Mouse (Mus musculus) B cell, adult 2 months (primary cell): ENCODE measurements around the gene Gm8108.
"Not testable (repeated sequence)": the region's sequence is repeated elsewhere in the genome, so short reads cannot be mapped to it uniquely, and the experiment has no call there.

Experiments used
- DNase-seq, 2 experiments: peaks; one replicate each; pipeline ENCODE4 v3.0.0; 2022

The Gm8108 gene

DNA sequence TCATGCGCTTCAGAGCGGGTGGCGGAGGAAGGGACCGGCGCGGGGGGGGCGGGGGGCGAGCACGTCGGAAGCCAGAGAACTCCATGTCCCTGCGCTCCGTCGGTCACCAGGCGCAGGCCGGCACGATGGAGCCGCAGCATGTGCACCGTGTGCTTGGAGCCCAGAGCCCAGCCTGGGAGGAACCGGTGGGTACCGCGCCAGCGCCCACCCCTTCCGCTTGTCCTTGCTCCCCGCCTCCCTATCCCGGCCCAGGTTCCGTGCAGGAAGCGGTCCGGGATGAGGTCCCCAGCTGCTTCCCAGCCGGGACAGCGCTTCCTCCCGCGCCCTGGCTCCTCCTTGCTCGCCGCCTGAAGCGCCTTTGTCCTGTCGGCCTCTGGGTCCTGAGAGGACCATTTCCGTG is at the start of gene Gm8108:
Gene Gm8108, plus strand, starts transcription at position 101 of the 400 bp plus-strand sequence.
- DNase-seq = not testable (repeated sequence)

DNA sequence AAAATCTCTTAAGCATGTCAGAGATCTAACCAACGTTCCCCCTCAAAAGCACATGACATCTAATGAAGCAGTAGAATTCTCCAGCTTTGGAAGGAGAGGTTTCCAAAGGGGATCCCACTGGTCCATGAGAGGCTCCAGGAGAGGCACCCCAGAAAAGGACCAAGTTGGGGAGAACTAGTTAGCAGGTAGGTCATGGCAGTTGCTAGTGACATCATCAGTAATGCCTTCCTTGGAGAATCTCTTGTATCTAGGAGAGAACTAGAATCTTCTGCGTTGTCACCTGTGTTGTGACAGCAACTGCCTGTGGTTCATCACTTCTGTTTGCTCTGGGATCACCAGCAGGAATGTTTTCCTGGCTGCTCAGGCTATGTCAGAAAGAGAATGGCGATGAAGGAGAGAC is 26.5 kb upstream of the Gm8108 start, which contains the start of gene Gm3115:
Gene Gm3115, plus strand, starts transcription at position 301 of the 400 bp plus-strand sequence.
- not testable (repeated sequence) for DNase-seq

DNA sequence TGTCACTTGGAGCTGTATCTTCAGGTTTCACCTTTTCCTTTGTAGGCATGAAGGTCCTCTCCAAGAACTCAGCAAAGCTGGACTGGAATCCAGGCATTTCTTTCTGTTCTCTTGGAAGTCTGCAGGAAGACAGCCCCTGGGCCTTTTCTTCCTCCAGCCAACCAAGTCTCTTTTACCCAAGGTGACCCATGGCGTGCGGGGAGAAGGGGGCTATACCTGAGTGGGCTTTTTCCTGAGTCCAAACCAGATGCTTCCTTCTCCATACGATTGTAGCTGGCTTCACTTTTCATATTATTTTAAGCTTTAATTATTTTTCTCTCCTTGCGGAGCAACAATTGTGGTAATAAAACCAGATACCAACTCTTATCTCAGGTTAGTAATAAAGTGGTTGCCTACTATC is 31.3 kb downstream of the Gm8108 start:
- not testable (repeated sequence) for DNase-seq

DNA sequence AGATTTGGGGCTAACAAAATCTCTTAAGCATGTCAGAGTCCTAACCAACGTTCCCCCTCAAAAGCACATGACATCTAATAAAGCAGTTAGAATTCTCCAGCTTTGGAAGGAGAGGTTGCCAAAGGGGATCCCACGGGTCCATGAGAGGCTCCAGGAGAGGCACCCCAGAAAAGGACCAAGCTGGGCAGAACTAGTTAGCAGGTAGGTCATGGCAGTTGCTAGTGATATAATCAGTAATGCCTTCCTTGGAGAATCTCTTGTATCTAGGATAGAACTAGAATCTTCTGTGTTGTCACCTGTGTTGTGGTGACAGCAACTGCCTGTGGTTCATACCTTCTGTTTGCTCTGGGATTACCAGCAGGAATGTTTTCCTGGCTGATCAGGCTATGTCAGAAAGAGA is 54.4 kb downstream of the Gm8108 start, which contains the start of gene Gm3127:
Gene Gm3127, plus strand, starts transcription at position 301 of the 400 bp plus-strand sequence.
- DNase-seq = not testable (repeated sequence)

DNA sequence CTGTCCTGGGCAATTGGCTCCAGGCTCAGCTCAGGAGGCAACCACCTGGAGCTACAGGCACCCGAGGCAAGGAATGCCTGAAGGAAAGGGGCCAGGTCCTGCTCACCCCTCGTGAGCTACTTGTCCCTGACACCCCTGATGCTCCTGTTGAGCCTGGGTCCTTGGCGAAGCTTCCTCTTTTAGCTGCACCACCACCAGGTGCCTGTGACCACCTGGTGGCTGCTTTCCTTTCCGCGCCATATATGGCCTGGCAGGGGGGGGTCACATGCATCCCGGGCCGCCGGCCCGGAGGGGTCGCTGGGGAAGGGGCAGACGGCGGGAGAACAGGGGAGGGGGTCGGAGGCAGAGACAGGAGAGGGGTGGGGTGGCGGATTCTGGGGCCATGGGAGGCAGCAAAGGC is 71.7 kb downstream of the Gm8108 start:
- not testable (repeated sequence) for DNase-seq
